In genomic region chr8:13623038-13623750, GRCm38 (mm10) we compare ENCODE assay signal across 8 mouse cellular contexts. TPM values are rescaled to one million over a fixed set of nuclear protein-coding genes. Genes with fewer than 3 reads are reported as not detected.
DNase-seq lines count a peak whose midpoint lies in the region; ATAC-seq lines count a peak whose summit lies in the region.

No protein-coding gene starts in this region.

- no peaks in the 10 kb centered on the region for H3K27me3 ChIP-seq in heart, embryonic 11.5 days (ENCODE audit: control insufficient read depth, insufficient read depth, low read length)
- no peaks in the 10 kb centered on the region for H3K27me3 ChIP-seq in heart, embryonic 12.5 days (replicated peaks)
- no peaks in the 10 kb centered on the region for H3K27me3 ChIP-seq in embryonic facial prominence, embryonic 10.5 days (replicated peaks; ENCODE audit: low read depth, poor library complexity, severe bottlenecking)
- no peaks in the 10 kb centered on the region for H3K27me3 ChIP-seq in intestine, embryonic 16.5 days (replicated peaks; ENCODE audit: control insufficient read depth, insufficient read depth, low read length)
- H3K27me3 ChIP-seq in neural tube, embryonic 11.5 days (ENCODE audit: control insufficient read depth, insufficient read depth, low read length) = no peaks in the 10 kb centered on the region

- ATAC-seq in heart, embryonic 11.5 days (replicated peaks; ENCODE audit: insufficient number of reproducible peaks, low FRiP score, low TSS enrichment) = no peak
- ATAC-seq in heart, embryonic 12.5 days (ENCODE audit: insufficient number of reproducible peaks, low FRiP score) = no peak
- ATAC-seq in intestine, embryonic 16.5 days = peak; percentile 18; the same call in 1 of the 2 replicates
- peak; percentile 74; the same call in 1 of the 2 replicates for ATAC-seq in neural tube, embryonic 11.5 days (ENCODE audit: insufficient read depth, low FRiP score, low TSS enrichment)

- peaks cover 25% of the 10 kb centered on the region for H3K4me1 ChIP-seq in heart, embryonic 11.5 days (ENCODE audit: control insufficient read depth, insufficient read depth, low read length)
- peaks cover 30% of the 10 kb centered on the region for H3K4me1 ChIP-seq in heart, embryonic 12.5 days (replicated peaks)
- H3K4me1 ChIP-seq in embryonic facial prominence, embryonic 10.5 days = peaks cover 37% of the 10 kb centered on the region
- peaks cover 25% of the 10 kb centered on the region for H3K4me1 ChIP-seq in intestine, embryonic 16.5 days (ENCODE audit: control insufficient read depth, insufficient read depth, low read length)
- H3K4me1 ChIP-seq in neural tube, embryonic 11.5 days (ENCODE audit: control insufficient read depth, insufficient read depth, low read length) = peaks cover 24% of the 10 kb centered on the region

- peak overlapping the region; percentile 25; the same call in 1 of the 2 replicates for H3K27ac ChIP-seq in heart, embryonic 11.5 days (ENCODE audit: low read depth, low read length)
- H3K27ac ChIP-seq in heart, embryonic 12.5 days (ENCODE audit: poor library complexity, severe bottlenecking) = no peak overlapping the region
- peak overlapping the region; percentile 82 for H3K27ac ChIP-seq in embryonic facial prominence, embryonic 10.5 days (replicated peaks)
- 0 out of 2 replicates have a peak overlapping the region, but pooled peaks have one; percentile 14 for H3K27ac ChIP-seq in intestine, embryonic 16.5 days (ENCODE audit: low read length)
- peak overlapping the region; percentile 72 for H3K27ac ChIP-seq in neural tube, embryonic 11.5 days (ENCODE audit: low read depth, low read length)

- no peaks in the 10 kb centered on the region for H3K9me3 ChIP-seq in heart, embryonic 11.5 days (replicated peaks; ENCODE audit: control insufficient read depth, low read length)
- peaks cover 9% of the 10 kb centered on the region; the same call in 1 of the 2 replicates for H3K9me3 ChIP-seq in heart, embryonic 12.5 days (replicated peaks)
- peaks cover 6% of the 10 kb centered on the region; the same call in 1 of the 2 replicates for H3K9me3 ChIP-seq in embryonic facial prominence, embryonic 10.5 days
- H3K9me3 ChIP-seq in intestine, embryonic 16.5 days (ENCODE audit: control insufficient read depth, low read length) = no peaks in the 10 kb centered on the region
- no peaks in the 10 kb centered on the region for H3K9me3 ChIP-seq in neural tube, embryonic 11.5 days (ENCODE audit: control insufficient read depth, low read length)

- 53% methylated on average over 9 of the region's 9 CpGs for WGBS in heart, embryonic 11.5 days (ENCODE audit: insufficient replicate concordance)
- 62% methylated on average over 9 of the region's 9 CpGs for WGBS in heart, embryonic 12.5 days
- WGBS in embryonic facial prominence, embryonic 10.5 days = 31% methylated on average over 9 of the region's 9 CpGs
- 42% methylated on average over 9 of the region's 9 CpGs for WGBS in intestine, embryonic 16.5 days
- 41% methylated on average over 9 of the region's 9 CpGs for WGBS in neural tube, embryonic 11.5 days

- peak; percentile 59 for DNase-seq in embryonic facial prominence, embryonic 10.5 days (ENCODE audit: low spot score)
- DNase-seq in neural tube, embryonic 11.5 days (ENCODE audit: low spot score) = peak; percentile 57
- DNase-seq in urinary bladder, postnatal 36 days (ENCODE audit: low spot score in 2 of 2) = no peak
- no peak for DNase-seq in kidney, postnatal 25 days
- DNase-seq in kidney, adult 9 months = no peak

- peaks cover 6% of the 10 kb centered on the region for H3K36me3 ChIP-seq in heart, embryonic 11.5 days (ENCODE audit: control insufficient read depth, insufficient read depth, low read length)
- H3K36me3 ChIP-seq in heart, embryonic 12.5 days = peaks cover 16% of the 10 kb centered on the region
- peaks cover 11% of the 10 kb centered on the region for H3K36me3 ChIP-seq in embryonic facial prominence, embryonic 10.5 days (replicated peaks)
- peaks cover 6% of the 10 kb centered on the region; the same call in 1 of the 2 replicates for H3K36me3 ChIP-seq in intestine, embryonic 16.5 days (ENCODE audit: control insufficient read depth, insufficient read depth, low read length)
- no peaks in the 10 kb centered on the region for H3K36me3 ChIP-seq in neural tube, embryonic 11.5 days (ENCODE audit: control insufficient read depth, insufficient read depth, low read length)

- H3K9ac ChIP-seq in heart, embryonic 11.5 days (ENCODE audit: low read depth, low read length) = no peak overlapping the region
- H3K9ac ChIP-seq in heart, embryonic 12.5 days = no peak overlapping the region
- H3K9ac ChIP-seq in intestine, embryonic 16.5 days (ENCODE audit: low read depth, low read length) = peak overlapping the region; percentile 51; the same call in 1 of the 2 replicates
- H3K9ac ChIP-seq in neural tube, embryonic 11.5 days (ENCODE audit: low read length) = peak overlapping the region; percentile 14; the same call in 1 of the 2 replicates

- H3K4me2 ChIP-seq in heart, embryonic 11.5 days = no peak overlapping the region
- no peak overlapping the region for H3K4me2 ChIP-seq in heart, embryonic 12.5 days
- H3K4me2 ChIP-seq in intestine, embryonic 16.5 days (ENCODE audit: low read depth, low read length) = no peak overlapping the region
- H3K4me2 ChIP-seq in neural tube, embryonic 11.5 days (ENCODE audit: low read depth) = no peak overlapping the region

- H3K4me3 ChIP-seq in heart, embryonic 11.5 days (ENCODE audit: low read depth, low read length) = no peak overlapping the region
- H3K4me3 ChIP-seq in heart, embryonic 12.5 days = no peak overlapping the region
- no peak overlapping the region for H3K4me3 ChIP-seq in embryonic facial prominence, embryonic 10.5 days
- H3K4me3 ChIP-seq in intestine, embryonic 16.5 days (ENCODE audit: low read length) = no peak overlapping the region
- no peak overlapping the region for H3K4me3 ChIP-seq in neural tube, embryonic 11.5 days (ENCODE audit: low read depth, low read length)

RNA-seq across cellular contexts. Expression of gene Rasa3, which starts 54.2 kb away (rescaled TPM):
- polyA plus RNA-seq in heart, embryonic 11.5 days (2014; fragmentation: Nextera tagmentation; extraction: Ambion mirVana) = 26.3 and 36.3 TPM in 2 replicates
- 35.1 and 41.5 TPM in 2 replicates for polyA plus RNA-seq in heart, embryonic 12.5 days (2016; fragmentation: Nextera tagmentation; extraction: Ambion mirVana)
- polyA plus RNA-seq in embryonic facial prominence, embryonic 10.5 days (2016; fragmentation: Nextera tagmentation; extraction: Ambion mirVana) = 26.3 and 27.3 TPM in 2 replicates
- 20.7 and 21.3 TPM in 2 replicates for polyA plus RNA-seq in intestine, embryonic 16.5 days (2015; fragmentation: Nextera tagmentation; extraction: Ambion mirVana)
- 30.5 and 31.3 TPM in 2 replicates for polyA plus RNA-seq in neural tube, embryonic 11.5 days (2014; fragmentation: Nextera tagmentation; extraction: Ambion mirVana)

Comparison
In these comparisons a context has a peak if more than half of its experiments do, and no peak if none do; other contexts are left out.
1. ATAC-seq: peak in intestine, embryonic 16.5 days (single experiment) and neural tube, embryonic 11.5 days (single experiment); none in heart, embryonic 11.5 days (single experiment) and heart, embryonic 12.5 days (single experiment).
2. H3K9ac ChIP-seq: peak in intestine, embryonic 16.5 days (single experiment) and neural tube, embryonic 11.5 days (single experiment); none in heart, embryonic 11.5 days (single experiment) and heart, embryonic 12.5 days (single experiment).
3. DNase-seq: peak in embryonic facial prominence, embryonic 10.5 days (single experiment) and neural tube, embryonic 11.5 days (single experiment); none in urinary bladder, postnatal 36 days (0 of 2), kidney, postnatal 25 days (0 of 2) and kidney, adult 9 months (single experiment).